Mouse (Mus musculus) small intestine, adult 2 months (tissue): ENCODE measurements around the gene Trmt1. TPM values are rescaled to one million over a fixed set of nuclear protein-coding genes. Genes with fewer than 3 reads are reported as not detected.

ENCODE experiments used
- H3K27ac ChIP-seq: fragments of 200-500 bp; 2 replicates; pipeline ENCODE4 v1.5.1; 2012; ENCODE audit warnings: low read depth, low read length, control low read depth, inconsistent platforms; ENCODE audit not compliant: insufficient read depth
- H3K27me3 ChIP-seq: fragments of 200-500 bp; 2 replicates; pipeline ENCODE4 v1.6.1; 2012; ENCODE audit warnings: mild to moderate bottlenecking, moderate library complexity, low read length, inconsistent platforms; ENCODE audit not compliant: control insufficient read depth, insufficient read depth
- H3K36me3 ChIP-seq: fragments of 200-500 bp; 2 replicates; pipeline ENCODE4 v1.6.1; 2012; ENCODE audit warnings: mild to moderate bottlenecking, low read length, control low read depth, inconsistent platforms; ENCODE audit not compliant: control insufficient read depth, insufficient read depth
- H3K4me1 ChIP-seq: fragments of 200-500 bp; 2 replicates; pipeline ENCODE4 v1.6.1; 2012; ENCODE audit warnings: low read length, inconsistent platforms, mixed read lengths; ENCODE audit not compliant: control insufficient read depth, insufficient read depth, insufficient read length
- H3K4me3 ChIP-seq: fragments of 200-500 bp; 2 replicates; pipeline ENCODE4 v1.5.1; 2012; ENCODE audit warnings: low read depth, mild to moderate bottlenecking, control low read depth, inconsistent platforms, low read length, moderate library complexity
- CTCF ChIP-seq: fragments of 200-500 bp; IDR thresholded peaks from 2 replicates; pipeline ENCODE4 v1.5.1; 2012; ENCODE audit warnings: low read depth, mild to moderate bottlenecking, control low read depth, inconsistent platforms, low read length, moderate library complexity, mixed read lengths; ENCODE audit not compliant: insufficient replicate concordance, insufficient read length; ENCODE audit errors: extremely low read depth
- POLR2A ChIP-seq: fragments of 200-500 bp; IDR thresholded peaks from 2 replicates; pipeline ENCODE4 v1.6.1; 2012; ENCODE audit warnings: low read depth, mild to moderate bottlenecking, control low read depth, inconsistent platforms, low read length, moderate library complexity
- WGBS: fragments of 180-500 bp; shearing (Covaris S2); methylation state at CpG from one replicate; pipeline ENCODE4 v1.1.7; 2018; 5-methylcytosine and 5-hydroxymethylcytosine counted together
- polyA plus RNA-seq: library from polyadenylated mRNA; depleted of rRNA; stranded (reverse); fragments of >200 nt; gene quantifications from 2 replicates; pipeline ENCODE4 v1.2.3, GENCODE M21; 2012

The Trmt1 gene
- polyA plus RNA-seq, 1 experiment = 55.2 TPM

DNA sequence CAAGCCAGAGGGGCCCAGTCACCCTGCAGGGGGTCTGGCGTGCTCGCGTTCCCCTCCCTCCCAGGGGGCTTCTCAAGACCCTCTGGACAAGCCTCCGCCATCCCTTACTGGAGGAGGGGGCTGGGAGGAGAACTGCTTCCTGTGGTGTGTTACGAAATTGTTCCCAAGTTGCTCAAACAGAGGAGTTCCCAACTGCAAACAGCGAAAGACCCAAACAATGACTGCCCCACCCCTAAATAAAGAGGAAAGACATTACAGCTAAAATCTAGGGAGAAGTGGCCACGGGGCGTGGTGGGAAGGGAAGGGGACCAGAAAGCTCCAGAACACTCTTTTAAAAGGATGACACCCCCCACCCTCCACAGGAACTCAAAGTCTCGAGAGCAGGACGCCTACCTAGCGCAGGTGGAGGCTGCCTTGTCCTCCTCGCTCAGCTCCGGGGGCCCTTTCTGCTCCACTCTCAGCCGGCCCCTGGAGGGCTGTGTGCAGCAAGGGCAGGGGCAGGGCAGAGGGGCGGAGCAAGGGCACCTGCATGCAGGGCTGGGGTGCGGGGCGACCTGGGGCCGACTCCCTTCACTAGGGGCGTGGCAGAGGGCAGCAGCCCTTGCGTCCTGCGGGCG, 21.3 kb downstream of the Trmt1 start:
- Histone ChIP-seq H3K4me3 (peak overlapping the region; percentile 25), H3K27me3 (peaks cover 29% of the 10 kb centered on the region), H3K36me3 (no peaks in the 10 kb centered on the region), H3K27ac (no peak overlapping the region), H3K4me1 (peaks cover 29% of the 10 kb centered on the region)
- TF ChIP-seq CTCF (no peak), POLR2A (no peak)
- 16% methylated on average over 22 of the region's 22 CpGs for WGBS

- no peak for TF ChIP-seq POLR2A
- TF ChIP-seq CTCF = no peak
- Histone ChIP-seq H3K36me3 (no peaks in the 10 kb centered on the region), H3K27me3 (peaks cover 29% of the 10 kb centered on the region), H3K4me1 (peaks cover 25% of the 10 kb centered on the region), H3K27ac (no peak overlapping the region), H3K4me3 (0 out of 2 replicates have a peak overlapping the region, but pooled peaks have one; percentile 25)
- WGBS = 69% methylated on average over 15 of the region's 15 CpGs
Observed at GRCm38 (mm10) chr8:84708071-84708541, 22.0 kb downstream of the Trmt1 start.

DNA sequence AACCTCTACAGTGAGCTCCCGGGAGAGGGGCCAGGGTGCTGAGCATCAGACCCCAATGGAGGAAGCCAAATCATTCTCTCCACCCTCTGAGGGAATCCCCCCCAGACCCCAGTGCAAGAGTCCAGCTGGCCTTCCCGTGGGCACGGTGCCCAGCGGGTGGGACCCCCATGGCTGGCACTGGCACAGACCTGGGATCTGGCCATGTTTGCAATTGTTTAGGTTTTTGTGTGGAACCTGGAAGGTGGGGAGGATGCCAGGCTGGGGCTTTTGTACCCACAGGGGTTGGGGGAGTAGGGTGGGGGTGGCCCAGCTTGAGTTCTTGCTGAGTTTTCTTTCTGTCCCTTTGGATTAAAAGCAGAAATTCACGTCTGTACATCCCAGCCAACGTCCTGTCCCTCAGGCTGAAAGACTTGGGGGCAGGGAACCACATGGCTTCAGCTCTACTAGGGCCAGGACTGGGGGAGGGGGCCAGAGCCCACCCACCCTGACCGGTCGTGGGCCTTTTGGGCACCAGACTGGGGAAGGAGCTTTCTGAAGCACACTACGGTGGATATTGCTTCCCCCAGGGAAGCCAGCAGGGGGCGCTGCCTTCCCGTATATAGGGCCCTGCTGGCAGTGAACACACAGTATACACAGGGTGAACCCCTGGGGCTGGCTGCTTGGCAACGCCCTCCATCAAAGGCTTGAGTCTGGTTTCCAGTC, 22.8 kb downstream of the Trmt1 start:
- Histone ChIP-seq H3K4me1 (peaks cover 21% of the 10 kb centered on the region), H3K4me3 (no peak overlapping the region), H3K27me3 (peaks cover 29% of the 10 kb centered on the region), H3K27ac (no peak overlapping the region), H3K36me3 (no peaks in the 10 kb centered on the region; the same call in 1 of the 2 replicates)
- WGBS = 34% methylated on average over 12 of the region's 12 CpGs
- TF ChIP-seq POLR2A (no peak), CTCF (peak; percentile 94)

DNA sequence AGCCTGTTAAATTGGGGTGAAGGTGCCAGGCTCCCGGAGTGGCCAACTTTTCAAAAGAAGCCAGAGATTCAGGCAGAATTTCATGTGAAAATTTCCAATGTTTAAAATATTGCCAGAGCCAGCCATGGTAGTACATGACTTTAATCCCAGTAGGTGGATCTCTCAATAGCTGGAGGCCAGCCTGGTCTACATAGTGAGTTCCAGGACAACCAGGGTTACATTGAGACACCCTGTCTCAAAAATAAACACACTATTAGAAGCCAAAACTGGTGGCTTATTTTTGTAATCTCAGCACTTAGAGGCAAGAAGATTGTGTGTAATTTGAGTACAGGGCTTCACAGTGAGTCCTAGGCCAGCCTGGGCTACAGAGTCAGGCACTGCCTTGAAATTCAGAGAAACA, 23.8 kb downstream of the Trmt1 start:
- TF ChIP-seq POLR2A (no peak), CTCF (no peak)
- H3K4me3 ChIP-seq = no peak overlapping the region
- 95% methylated on average over 1 of the region's 1 CpGs for WGBS
- peaks cover 19% of the 10 kb centered on the region for H3K4me1 ChIP-seq
- H3K27me3 ChIP-seq = peaks cover 23% of the 10 kb centered on the region
- H3K27ac ChIP-seq = no peak overlapping the region
- H3K36me3 ChIP-seq = no peaks in the 10 kb centered on the region; the same call in 1 of the 2 replicates

DNA sequence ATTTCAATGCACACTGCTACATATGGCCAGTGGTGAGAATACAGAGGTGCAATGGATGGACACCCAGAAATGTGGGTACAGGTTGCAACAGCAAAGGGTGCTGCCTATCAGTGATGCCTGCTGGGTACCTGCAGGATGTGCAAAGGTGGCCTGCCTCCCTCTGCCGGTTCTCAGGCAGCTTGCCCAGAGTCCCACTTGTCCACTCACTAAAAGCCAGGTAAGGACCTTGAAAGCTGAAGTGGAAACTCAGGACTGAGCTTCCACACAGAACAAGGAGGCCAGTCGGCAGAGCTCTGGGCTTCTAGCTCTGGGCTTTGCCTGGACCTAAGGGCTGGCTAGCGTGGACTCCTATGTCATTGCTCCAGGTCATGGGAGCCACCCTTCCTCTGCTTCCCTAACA, 25.2 kb downstream of the Trmt1 start:
- Histone ChIP-seq H3K27ac (no peak overlapping the region), H3K4me3 (no peak overlapping the region), H3K4me1 (peaks cover 13% of the 10 kb centered on the region), H3K36me3 (peaks cover 4% of the 10 kb centered on the region), H3K27me3 (peaks cover 12% of the 10 kb centered on the region)
- TF ChIP-seq CTCF (no peak), POLR2A (no peak)
- WGBS = 64% methylated on average over 3 of the region's 3 CpGs

- peak overlapping the region; percentile 40 for H3K27ac ChIP-seq
- WGBS = 63% methylated on average over 11 of the region's 11 CpGs
- no peak overlapping the region for H3K4me3 ChIP-seq
- peaks cover 8% of the 10 kb centered on the region for H3K36me3 ChIP-seq
- peaks cover 6% of the 10 kb centered on the region for H3K4me1 ChIP-seq
- TF ChIP-seq CTCF (no peak), POLR2A (no peak)
- peaks cover 4% of the 10 kb centered on the region; the same call in 1 of the 2 replicates for H3K27me3 ChIP-seq
Observed at GRCm38 (mm10) chr8:84711933-84712758, 26.0 kb downstream of the Trmt1 start.

DNA sequence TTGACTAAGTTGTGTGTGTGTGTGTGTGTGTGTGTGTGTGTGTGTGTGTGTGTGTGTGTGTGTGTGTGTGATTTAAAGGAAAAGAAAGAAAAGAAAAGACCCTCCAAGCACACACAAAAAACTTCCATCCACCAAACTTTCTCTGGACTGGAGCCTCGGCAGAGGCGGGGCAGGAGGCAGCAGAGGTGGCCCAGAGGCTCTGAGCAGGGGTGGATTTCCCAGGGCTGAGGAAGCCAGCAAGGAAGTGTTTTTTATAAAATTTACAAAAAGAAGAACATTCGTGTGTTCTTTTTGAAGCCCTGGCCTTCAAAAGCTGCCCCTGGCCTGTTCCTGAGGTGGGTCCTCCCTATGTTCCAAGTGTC, 26.6 kb downstream of the Trmt1 start:
- TF ChIP-seq POLR2A (no peak), CTCF (no peak)
- Histone ChIP-seq H3K4me3 (no peak overlapping the region), H3K4me1 (peaks cover 2% of the 10 kb centered on the region), H3K27ac (no peak overlapping the region), H3K27me3 (no peaks in the 10 kb centered on the region), H3K36me3 (peaks cover 8% of the 10 kb centered on the region)
- WGBS = 54% methylated on average over 3 of the region's 3 CpGs
